Mouse (Mus musculus): Measurements from ENCODE around the gene Hmg20a.

DNA sequence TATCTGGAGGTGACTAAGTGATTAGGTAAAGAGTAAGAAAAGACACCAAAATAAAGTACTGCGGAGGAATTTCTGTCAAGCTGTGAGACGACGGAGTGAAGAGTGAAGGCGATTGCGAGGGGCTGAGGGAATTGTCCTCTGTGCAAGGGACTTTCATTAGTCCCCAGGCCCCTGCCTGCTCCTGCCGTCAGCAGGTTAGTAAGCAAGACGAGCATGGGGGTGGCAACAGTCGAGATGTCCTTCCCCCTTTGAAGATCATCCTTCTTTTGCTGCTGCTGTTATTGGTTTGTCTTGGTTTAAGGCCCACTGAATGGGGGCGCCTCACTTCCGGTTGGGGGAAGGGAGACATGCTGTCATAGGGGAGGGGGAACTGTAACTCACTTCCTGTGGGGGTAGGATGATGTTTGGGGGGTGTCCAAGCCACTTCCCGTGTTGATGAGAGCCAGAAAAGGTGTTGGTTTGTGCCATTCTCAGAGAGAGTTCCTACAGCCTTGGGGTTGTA, 380 bp downstream of the Hmg20a start:
- TF ChIP-seq CTCF (IDR thresholded peaks at IDR 0.05) (no peak), EP300 (IDR thresholded peaks at IDR 0.05) (peak; percentile 26; the same call in 1 of the 2 replicates)

Data from lung, postnatal 0 days (tissue).